In genomic region chr3:60845293-60845692, GRCm38 (mm10) we compare ENCODE assay signal across 15 mouse cellular contexts.
"Had no signal": no experiment of that assay in that cellular context is flagged by ENCODE, and none has a peak within 500 bp of the region (broad histone marks: within the 10 kb centered on the region; RNA-seq: fewer than 3 reads in every experiment).

No protein-coding gene starts in this region.

- H3K4me3 ChIP-seq: limb, embryonic 13.5 days; lung, embryonic 15.5 days; midbrain, embryonic 12.5 days; neural tube, embryonic 13.5 days; stomach, embryonic 15.5 days had no signal

- H3K27me3 ChIP-seq: limb, embryonic 13.5 days; lung, embryonic 15.5 days; midbrain, embryonic 12.5 days; neural tube, embryonic 13.5 days; stomach, embryonic 15.5 days had no signal

- H3K4me2 ChIP-seq: limb, embryonic 13.5 days; liver, embryonic 11.5 days; lung, embryonic 15.5 days; midbrain, embryonic 12.5 days; neural tube, embryonic 13.5 days; stomach, embryonic 15.5 days had no signal

- H3K36me3 ChIP-seq: limb, embryonic 13.5 days; lung, embryonic 15.5 days; midbrain, embryonic 12.5 days; neural tube, embryonic 13.5 days; stomach, embryonic 15.5 days had no signal

- H3K27ac ChIP-seq: limb, embryonic 13.5 days; lung, embryonic 15.5 days; midbrain, embryonic 12.5 days; neural tube, embryonic 13.5 days; stomach, embryonic 15.5 days had no signal

- ATAC-seq: midbrain, embryonic 16.5 days had no signal

- DNase-seq: kidney, adult 18-20 months; kidney, postnatal 10 days; left cerebral cortex, postnatal 4 days; lung, postnatal 4 days; retina, postnatal 1 day; right cerebral cortex, postnatal 4 days; thymus, adult 2 months; thymus, postnatal 25 days had no signal

- H3K9me3 ChIP-seq: limb, embryonic 13.5 days; lung, embryonic 15.5 days; midbrain, embryonic 12.5 days; neural tube, embryonic 13.5 days; stomach, embryonic 15.5 days had no signal

- H3K9ac ChIP-seq: limb, embryonic 13.5 days; lung, embryonic 15.5 days; midbrain, embryonic 12.5 days; neural tube, embryonic 13.5 days; stomach, embryonic 15.5 days had no signal

- H3K4me1 ChIP-seq: limb, embryonic 13.5 days; lung, embryonic 15.5 days; midbrain, embryonic 12.5 days; neural tube, embryonic 13.5 days; stomach, embryonic 15.5 days had no signal
